Mouse (Mus musculus) heart, embryonic 16.5 days (tissue): ENCODE results near the gene Gtf3a. TPM values are rescaled to one million over a fixed set of nuclear protein-coding genes. Genes with fewer than 3 reads are reported as not detected.

Source experiments
- ATAC-seq: fragments of 200-750 bp; cut with Nextera tagmentation; replicated peaks from 2 replicates; pipeline ENCODE4 v1.8.0; 2017; ENCODE audit warnings: moderate number of reproducible peaks; ENCODE audit not compliant: insufficient read depth, low FRiP score; ENCODE audit errors: extremely low read depth
- H3K27ac ChIP-seq: fragments of 300-500 bp; sonication (generic); 2 replicates; pipeline ENCODE4 v1.5.1; 2014; ENCODE audit warnings: mild to moderate bottlenecking, low read length, control low read depth, moderate library complexity
- H3K27me3 ChIP-seq: fragments of 300-500 bp; sonication (generic); 2 replicates; pipeline ENCODE4 v1.6.1; 2014; ENCODE audit warnings: low read length, mixed read lengths; ENCODE audit not compliant: control insufficient read depth, insufficient read depth
- H3K36me3 ChIP-seq: fragments of 300-500 bp; sonication (generic); 2 replicates; pipeline ENCODE4 v1.6.1; 2014; ENCODE audit not compliant: control insufficient read depth, insufficient read depth
- H3K4me1 ChIP-seq: fragments of 300-500 bp; sonication (generic); 2 replicates; pipeline ENCODE4 v1.6.1; 2014; ENCODE audit warnings: low read length, mixed read lengths; ENCODE audit not compliant: control insufficient read depth, insufficient read depth
- H3K4me2 ChIP-seq: fragments of 300-500 bp; sonication (generic); 2 replicates; pipeline ENCODE4 v1.6.1; 2014; ENCODE audit warnings: low read depth, mild to moderate bottlenecking, control low read depth, low read length
- H3K4me3 ChIP-seq: fragments of 300-500 bp; sonication (generic); 2 replicates; pipeline ENCODE4 v1.5.1; 2014; ENCODE audit warnings: mild to moderate bottlenecking, control low read depth, low read length
- H3K9ac ChIP-seq: fragments of 300-500 bp; sonication (generic); 2 replicates; pipeline ENCODE4 v1.6.1; 2014; ENCODE audit warnings: low read length, control low read depth
- H3K9me3 ChIP-seq: fragments of 300-500 bp; sonication (generic); replicated peaks from 2 replicates; pipeline ENCODE4 v1.6.1; 2016; ENCODE audit warnings: low read length; ENCODE audit not compliant: control insufficient read depth
- WGBS: fragments of 180-500 bp; shearing (Covaris S2); extraction: QIAGEN DNeasy Blood & Tissue Kit; methylation state at CpG from one replicate; pipeline ENCODE4 v1.1.7; 2014; 5-methylcytosine and 5-hydroxymethylcytosine counted together
- polyA plus RNA-seq: library from polyadenylated mRNA; unstranded; fragments of >200 nt; fragmentation: Nextera tagmentation; extraction: Ambion mirVana; gene quantifications from 2 replicates; pipeline ENCODE4 v1.2.1, GENCODE M21; 2015

Gtf3a gene
- polyA plus RNA-seq, 1 experiment from 2014 or later, result 86.0 TPM

DNA sequence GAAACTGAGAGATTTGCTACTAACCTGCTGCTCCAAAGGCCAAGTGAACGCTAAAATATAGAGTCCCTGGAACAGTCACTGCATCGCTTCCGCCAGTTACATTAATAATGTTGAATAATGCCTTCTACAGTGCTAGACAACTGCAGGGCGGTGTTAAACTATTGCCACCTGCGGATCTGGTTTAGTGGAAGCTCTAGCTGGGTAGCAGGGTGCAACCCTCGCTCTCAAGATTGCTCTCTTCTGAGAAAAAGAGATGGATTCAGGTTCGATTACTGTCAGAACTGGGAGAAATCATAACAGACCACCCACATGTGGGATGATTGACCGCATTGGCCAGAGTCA, 15.5 kb downstream of the Gtf3a start:
- H3K4me3 ChIP-seq, result peak overlapping the region; percentile 96
- H3K9me3 ChIP-seq, result no peaks in the 10 kb centered on the region
- no peak overlapping the region for H3K27ac ChIP-seq
- H3K27me3 ChIP-seq, result no peaks in the 10 kb centered on the region
- H3K4me1 ChIP-seq, result peaks cover 9% of the 10 kb centered on the region
- peaks cover 4% of the 10 kb centered on the region for H3K36me3 ChIP-seq
- H3K9ac ChIP-seq, result peak overlapping the region; percentile 93
- ATAC-seq, result no peak
- WGBS, result 54% methylated on average over 8 of the region's 8 CpGs
- peak overlapping the region; percentile 67 for H3K4me2 ChIP-seq

DNA sequence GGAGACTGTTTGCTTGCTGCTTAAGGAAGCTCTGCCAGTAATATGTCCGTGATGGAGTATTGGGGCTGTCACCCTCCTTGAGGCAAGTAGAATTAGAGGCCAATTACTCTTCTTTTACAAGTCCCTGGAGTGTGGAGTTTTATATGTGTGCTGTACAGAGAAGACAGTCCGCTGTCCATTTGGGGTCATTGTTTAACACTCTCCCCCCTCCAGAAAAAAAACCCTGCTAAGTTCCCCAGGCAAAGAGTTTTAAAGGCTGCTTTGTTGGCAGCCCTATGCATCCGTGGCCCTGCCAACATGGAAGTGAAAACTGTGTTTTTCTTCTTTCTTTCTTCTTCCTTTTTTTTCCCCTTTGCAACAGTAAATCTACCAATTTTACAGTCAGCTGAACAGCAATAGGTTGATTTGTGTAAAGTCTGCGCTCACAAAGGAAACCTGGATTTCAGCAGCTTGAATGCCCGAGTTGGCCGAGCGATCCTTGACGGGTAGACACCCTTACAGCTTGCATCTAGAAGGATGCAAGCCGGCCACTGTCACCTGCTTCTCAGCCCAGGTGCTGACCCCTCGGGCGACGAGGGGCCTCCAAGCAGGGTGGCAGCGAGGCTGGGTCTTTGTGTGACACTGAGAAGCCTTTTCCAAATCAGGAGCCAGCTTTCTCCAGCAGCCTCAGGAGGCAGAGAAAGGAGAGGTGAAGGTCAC, 20.4 kb downstream of the Gtf3a start:
- WGBS, result 71% methylated on average over 13 of the region's 13 CpGs
- 0 out of 2 replicates have a peak, but pooled peaks cover 3% of the 10 kb centered on the region for H3K27me3 ChIP-seq
- no peak overlapping the region for H3K9ac ChIP-seq
- H3K27ac ChIP-seq, result no peak overlapping the region
- peaks cover 3% of the 10 kb centered on the region; the same call in 1 of the 2 replicates for H3K4me1 ChIP-seq
- H3K4me3 ChIP-seq, result no peak overlapping the region
- H3K4me2 ChIP-seq, result no peak overlapping the region
- no peaks in the 10 kb centered on the region for H3K9me3 ChIP-seq
- H3K36me3 ChIP-seq, result no peaks in the 10 kb centered on the region
- ATAC-seq, result no peak

DNA sequence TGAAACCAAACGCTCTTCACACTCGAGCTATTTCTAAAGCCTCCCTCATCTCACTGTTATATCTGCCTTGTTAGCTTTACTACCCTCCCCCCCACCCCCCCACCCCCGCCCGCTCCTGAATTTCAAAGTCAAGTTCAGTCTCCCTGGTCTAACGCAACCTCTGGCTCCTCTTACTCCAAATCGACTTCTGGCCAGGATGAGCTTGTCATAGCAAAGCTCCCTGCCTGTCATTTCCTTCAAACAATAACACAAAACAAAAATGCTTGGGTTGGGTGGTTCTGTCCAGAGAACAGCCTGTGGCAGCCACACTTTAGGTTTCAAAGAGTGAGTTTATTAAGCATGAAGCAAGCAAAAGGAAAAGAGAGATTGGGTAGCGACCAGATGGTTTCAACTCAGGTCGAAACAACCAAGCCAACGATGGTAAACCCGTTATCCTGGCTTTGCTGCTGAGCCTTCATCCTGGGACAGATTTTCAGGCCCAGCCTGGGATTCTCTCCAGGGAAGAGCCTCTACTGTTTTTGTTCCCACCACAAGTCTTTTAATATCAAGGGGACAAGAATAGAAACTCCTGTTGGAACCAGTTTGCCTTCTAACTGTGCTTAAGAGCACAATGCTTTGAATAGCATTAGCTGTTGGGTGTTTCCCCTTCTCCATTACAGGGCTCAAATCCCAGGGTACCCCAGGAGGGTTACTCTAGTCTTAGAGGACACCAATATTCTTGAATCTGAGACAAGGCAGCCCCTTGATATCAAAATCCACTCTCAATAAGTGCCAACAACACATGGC, 23.5 kb downstream of the Gtf3a start:
- H3K9me3 ChIP-seq, result no peaks in the 10 kb centered on the region
- H3K27ac ChIP-seq, result no peak overlapping the region
- no peak overlapping the region for H3K9ac ChIP-seq
- no peak overlapping the region for H3K4me3 ChIP-seq
- 0 out of 2 replicates have a peak, but pooled peaks cover 3% of the 10 kb centered on the region for H3K27me3 ChIP-seq
- H3K36me3 ChIP-seq, result no peaks in the 10 kb centered on the region
- no peak for ATAC-seq
- H3K4me2 ChIP-seq, result no peak overlapping the region
- no peaks in the 10 kb centered on the region; the same call in 1 of the 2 replicates for H3K4me1 ChIP-seq
- whole genome bisulfite sequencing, result 66% methylated on average over 10 of the region's 10 CpGs

DNA sequence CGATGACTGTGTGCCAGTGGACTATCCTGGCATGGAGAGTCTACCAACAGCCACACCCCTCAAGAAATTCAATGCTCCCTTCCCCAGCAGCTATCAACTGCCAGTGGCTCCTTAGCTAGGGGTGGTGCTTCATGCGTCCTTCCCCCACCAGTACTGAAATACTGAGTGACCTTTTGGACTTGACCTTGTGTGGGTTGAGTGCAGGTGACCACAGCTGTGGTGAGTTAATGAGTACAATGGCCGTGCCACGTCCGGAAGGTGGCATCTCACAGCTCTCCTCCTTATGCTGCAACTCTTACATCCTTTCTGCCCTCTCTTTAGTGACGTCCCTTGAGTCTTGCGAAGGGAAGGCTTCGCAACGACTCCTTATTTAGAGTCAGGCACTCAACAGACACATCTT, 24.9 kb downstream of the Gtf3a start:
- 85% methylated on average over 9 of the region's 9 CpGs for WGBS
- 0 out of 2 replicates have a peak, but pooled peaks cover 3% of the 10 kb centered on the region for H3K27me3 ChIP-seq
- no peak overlapping the region for H3K27ac ChIP-seq
- no peak for ATAC-seq
- no peaks in the 10 kb centered on the region; the same call in 1 of the 2 replicates for H3K4me1 ChIP-seq
- no peaks in the 10 kb centered on the region for H3K9me3 ChIP-seq
- H3K9ac ChIP-seq, result no peak overlapping the region
- H3K4me3 ChIP-seq, result no peak overlapping the region
- no peaks in the 10 kb centered on the region for H3K36me3 ChIP-seq
- H3K4me2 ChIP-seq, result no peak overlapping the region

DNA sequence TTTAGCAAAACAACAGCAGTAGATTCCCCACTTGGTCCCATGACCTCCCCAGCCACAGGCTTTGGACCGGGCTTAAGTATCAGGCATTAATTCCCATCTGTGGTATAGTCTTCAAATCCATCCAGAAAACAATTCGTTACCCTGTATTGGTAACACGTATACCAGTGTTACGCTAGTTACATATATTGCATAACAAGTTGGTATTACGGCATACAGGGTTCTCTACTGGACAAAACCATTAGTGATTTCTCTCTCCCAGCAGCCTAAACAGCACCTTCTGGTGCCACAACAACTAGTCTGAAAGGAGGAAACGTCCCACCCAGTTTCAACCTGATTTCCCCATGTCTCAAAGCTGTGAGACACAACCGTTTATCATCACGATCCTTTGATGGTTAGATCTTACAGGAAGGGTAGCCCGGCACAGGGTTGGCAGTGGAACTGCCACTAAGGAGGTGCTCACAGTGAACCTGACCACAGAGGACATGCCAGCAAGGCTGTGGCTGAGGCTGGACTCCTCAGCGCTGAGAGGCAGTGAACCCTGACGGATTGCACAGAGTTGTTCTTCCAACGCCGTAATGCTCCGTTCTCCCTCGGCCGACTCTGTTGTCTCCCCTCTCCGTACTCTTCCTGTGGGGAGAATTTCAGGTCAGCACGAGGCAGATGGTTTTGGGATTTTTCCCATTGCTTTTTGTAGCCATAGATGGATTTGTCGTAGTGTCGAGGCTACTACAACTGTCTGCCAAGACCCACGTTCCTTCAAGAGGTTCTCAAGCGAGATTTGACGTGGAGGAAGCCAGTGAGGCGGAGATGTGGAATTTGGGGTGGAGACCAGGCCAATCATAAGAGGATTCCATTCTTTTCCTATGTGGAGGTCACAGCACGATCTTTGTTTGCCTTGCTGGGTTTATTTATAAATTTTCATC, 25.7 kb downstream of the Gtf3a start:
- Histone ChIP-seq H3K27ac (no peak overlapping the region), H3K4me3 (no peak overlapping the region), H3K4me2 (no peak overlapping the region), H3K4me1 (no peaks in the 10 kb centered on the region; the same call in 1 of the 2 replicates), H3K27me3 (0 out of 2 replicates have a peak, but pooled peaks cover 3% of the 10 kb centered on the region), H3K36me3 (no peaks in the 10 kb centered on the region), H3K9me3 (no peaks in the 10 kb centered on the region), H3K9ac (no peak overlapping the region)
- WGBS, result 68% methylated on average over 25 of the region's 25 CpGs
- no peak for ATAC-seq

DNA sequence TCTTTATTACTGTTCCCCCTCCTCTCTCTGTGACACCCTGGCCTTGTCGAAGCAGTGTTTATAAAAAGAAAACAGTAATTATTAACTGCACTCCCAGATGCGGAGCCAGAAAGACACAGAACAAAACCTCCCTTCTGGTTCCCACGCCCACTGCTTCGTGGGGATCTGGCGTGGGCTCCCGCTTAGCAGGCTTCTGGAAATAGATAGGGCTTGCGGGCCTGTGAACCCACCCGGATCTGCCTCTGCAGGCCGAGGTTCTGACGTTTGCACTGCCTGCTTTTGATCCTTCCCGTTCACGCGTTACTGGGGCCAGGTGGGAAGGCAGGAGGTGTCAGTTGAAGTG, 26.3 kb downstream of the Gtf3a start:
- Histone ChIP-seq H3K36me3 (no peaks in the 10 kb centered on the region), H3K4me3 (no peak overlapping the region), H3K27me3 (0 out of 2 replicates have a peak, but pooled peaks cover 3% of the 10 kb centered on the region), H3K4me2 (no peak overlapping the region), H3K9ac (no peak overlapping the region), H3K9me3 (no peaks in the 10 kb centered on the region), H3K4me1 (no peaks in the 10 kb centered on the region; the same call in 1 of the 2 replicates), H3K27ac (no peak overlapping the region)
- WGBS, result 42% methylated on average over 13 of the region's 13 CpGs
- ATAC-seq, result no peak

DNA sequence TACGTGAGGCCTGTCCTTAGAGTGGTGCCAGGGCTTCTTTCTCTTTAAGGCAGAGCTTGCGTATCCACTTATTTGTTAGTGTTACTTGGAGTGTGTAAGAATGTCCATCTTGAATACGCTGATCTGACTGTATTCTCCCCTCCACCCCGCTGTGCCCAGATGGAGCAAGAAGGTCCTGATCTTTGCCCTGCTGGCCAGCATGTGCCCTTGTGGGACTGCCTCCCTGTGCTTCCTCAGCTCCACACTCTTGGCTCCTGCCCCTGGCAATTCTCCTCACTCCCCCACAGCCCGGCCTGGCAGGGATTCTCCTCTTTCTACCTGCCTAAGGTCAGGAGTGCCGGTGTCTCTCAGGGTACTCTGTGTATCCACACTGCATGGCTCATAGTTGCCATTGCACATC, 32.9 kb downstream of the Gtf3a start:
- peaks cover 28% of the 10 kb centered on the region for H3K27me3 ChIP-seq
- no peaks in the 10 kb centered on the region for H3K4me1 ChIP-seq
- no peak overlapping the region for H3K9ac ChIP-seq
- ATAC-seq, result no peak
- no peaks in the 10 kb centered on the region for H3K36me3 ChIP-seq
- no peaks in the 10 kb centered on the region for H3K9me3 ChIP-seq
- H3K27ac ChIP-seq, result no peak overlapping the region
- no peak overlapping the region for H3K4me3 ChIP-seq
- 78% methylated on average over 6 of the region's 6 CpGs for WGBS
- no peak overlapping the region for H3K4me2 ChIP-seq

DNA sequence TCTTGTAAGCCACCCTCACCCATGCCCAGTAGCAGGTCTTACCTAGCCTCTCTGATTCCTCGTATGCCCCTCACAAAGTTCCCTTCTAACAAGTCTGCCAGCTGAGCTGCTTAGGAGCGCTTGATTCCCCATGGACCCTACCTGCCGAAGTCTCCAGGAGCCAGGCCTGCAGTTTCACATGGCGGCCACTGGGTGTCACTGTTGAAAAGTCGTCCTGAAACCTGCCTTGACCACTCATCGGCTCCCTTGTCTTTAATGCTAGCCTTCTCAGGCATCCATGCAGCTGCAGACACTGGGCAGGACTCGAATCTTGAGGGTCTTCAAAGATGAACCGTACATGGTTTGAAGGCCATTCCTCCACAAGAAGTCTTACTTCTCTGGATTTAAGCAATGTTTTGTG, 34.8 kb downstream of the Gtf3a start:
- Histone ChIP-seq H3K4me3 (no peak overlapping the region), H3K9me3 (no peaks in the 10 kb centered on the region), H3K27me3 (peaks cover 28% of the 10 kb centered on the region), H3K36me3 (no peaks in the 10 kb centered on the region), H3K27ac (no peak overlapping the region), H3K4me2 (no peak overlapping the region), H3K4me1 (no peaks in the 10 kb centered on the region), H3K9ac (no peak overlapping the region)
- WGBS, result 4% methylated on average over 8 of the region's 8 CpGs
- ATAC-seq, result no peak
